Mouse (Mus musculus) olfactory bulb, adult 2 months (tissue): ENCODE data around the gene Pnma3.

Source experiments
- CTCF ChIP-seq: fragments of 200-500 bp; IDR thresholded peaks from 2 replicates; pipeline ENCODE4 v1.5.1; 2012; ENCODE audit warnings: low read depth, mild to moderate bottlenecking, low read length, moderate library complexity; ENCODE audit not compliant: insufficient read depth
- POLR2A ChIP-seq: fragments of 200-500 bp; IDR thresholded peaks from 2 replicates; pipeline ENCODE4 v1.6.1; 2012; ENCODE audit warnings: mild to moderate bottlenecking, low read depth, low read length, moderate library complexity; ENCODE audit not compliant: insufficient read depth

- TF ChIP-seq POLR2A (no peak), CTCF (no peak)
These were observed 27.6 kb upstream of the Pnma3 start, which contains the start of gene Pnma5 for GRCm38 (mm10) chrX:73037003-73037402.
